Mouse (Mus musculus) bone marrow macrophage, adult 2 months (primary cell): ENCODE data around the gene Slc36a1. TPM values are rescaled to one million over a fixed set of nuclear protein-coding genes. Genes with fewer than 3 reads are reported as not detected.

Experiments used
- H3K27ac ChIP-seq: 2 replicates; pipeline ENCODE4 v1.5.1; 2012; ENCODE audit warnings: low read depth, low read length; ENCODE audit not compliant: insufficient read depth
- H3K4me1 ChIP-seq: 2 replicates; pipeline ENCODE4 v1.6.1; 2012; ENCODE audit warnings: low read length; ENCODE audit not compliant: control insufficient read depth, insufficient read depth
- H3K4me3 ChIP-seq: 2 replicates; pipeline ENCODE4 v1.5.1; 2012; ENCODE audit warnings: mild to moderate bottlenecking, low read length, moderate library complexity; ENCODE audit not compliant: insufficient read depth
- CTCF ChIP-seq: IDR thresholded peaks from 2 replicates; pipeline ENCODE4 v1.5.1; 2012; ENCODE audit warnings: low read depth, mild to moderate bottlenecking, low read length, moderate library complexity
- POLR2A ChIP-seq: IDR thresholded peaks from 2 replicates; pipeline ENCODE4 v1.6.1; 2012; ENCODE audit warnings: mild to moderate bottlenecking, low read depth, low read length, borderline replicate concordance
- polyA plus RNA-seq: library from polyadenylated mRNA; stranded (reverse); fragments of >200 nt; gene quantifications from 2 replicates; pipeline ENCODE4 v1.2.4, GENCODE M21; 2012; ENCODE audit not compliant: missing spikeins, insufficient read depth, insufficient read length

The Slc36a1 gene
- polyA plus RNA-seq, 1 experiment, result 38.7 TPM

GRCm38 (mm10) chr11:55208001-55208690 lies 4.0 kb downstream of the Slc36a1 start:
- peak overlapping the region; percentile 29; the same call in 1 of the 2 replicates for H3K4me3 ChIP-seq
- no peak for TF ChIP-seq POLR2A
- TF ChIP-seq CTCF, result no peak
- H3K4me1 ChIP-seq, result peaks cover 40% of the 10 kb centered on the region

GRCm38 (mm10) chr11:55209032-55209431 lies 4.9 kb downstream of the Slc36a1 start:
- peak overlapping the region; percentile 96 for H3K27ac ChIP-seq
- peak overlapping the region; percentile 29; the same call in 1 of the 2 replicates for H3K4me3 ChIP-seq
- no peak for TF ChIP-seq POLR2A
- TF ChIP-seq CTCF, result no peak
- peaks cover 42% of the 10 kb centered on the region for H3K4me1 ChIP-seq

More at GRCm38 (mm10) chr11:55208001-55208690, 4.0 kb downstream of the Slc36a1 start:
- peak overlapping the region; percentile 96 for H3K27ac ChIP-seq

- Histone ChIP-seq H3K27ac (peak overlapping the region; percentile 96), H3K4me1 (peaks cover 49% of the 10 kb centered on the region), H3K4me3 (peak overlapping the region; percentile 13; the same call in 1 of the 2 replicates)
- TF ChIP-seq CTCF (no peak), POLR2A (no peak)
Measured at GRCm38 (mm10) chr11:55209626-55210353, 5.6 kb downstream of the Slc36a1 start.

DNA sequence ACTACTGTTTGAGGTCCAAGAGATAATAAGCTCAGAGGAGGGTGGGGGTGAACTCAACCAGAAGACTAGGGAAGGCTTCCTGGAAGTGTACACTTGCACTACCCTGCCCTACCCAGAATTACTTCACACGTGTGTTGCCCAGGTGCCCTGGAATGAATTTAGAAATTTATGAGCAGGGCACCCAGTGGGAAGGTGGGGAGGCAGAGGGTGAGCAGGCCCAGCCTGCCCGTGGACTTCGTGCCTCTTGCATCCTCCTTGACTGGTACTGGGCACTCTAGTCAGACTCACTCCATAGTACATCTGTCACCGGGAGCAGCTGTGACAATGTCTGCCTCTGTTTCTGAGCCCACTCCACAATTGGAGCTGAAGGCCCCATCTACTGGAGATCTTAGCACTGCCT lies 9.4 kb downstream of the Slc36a1 start:
- H3K4me1 ChIP-seq, result peaks cover 36% of the 10 kb centered on the region
- TF ChIP-seq POLR2A, result no peak
- no peak for TF ChIP-seq CTCF
- no peak overlapping the region for H3K4me3 ChIP-seq
- H3K27ac ChIP-seq, result no peak overlapping the region

- no peak overlapping the region for H3K4me3 ChIP-seq
- no peak for TF ChIP-seq POLR2A
- no peak for TF ChIP-seq CTCF
- peaks cover 33% of the 10 kb centered on the region for H3K4me1 ChIP-seq
- no peak overlapping the region for H3K27ac ChIP-seq
Measured at GRCm38 (mm10) chr11:55214161-55214560, 10.0 kb downstream of the Slc36a1 start.

GRCm38 (mm10) chr11:55214978-55215377 lies 10.8 kb downstream of the Slc36a1 start:
- H3K4me1 ChIP-seq, result peaks cover 27% of the 10 kb centered on the region
- TF ChIP-seq POLR2A (no peak), CTCF (no peak)
- no peak overlapping the region for H3K4me3 ChIP-seq
- H3K27ac ChIP-seq, result no peak overlapping the region

- Histone ChIP-seq H3K4me3 (no peak overlapping the region), H3K27ac (no peak overlapping the region), H3K4me1 (peaks cover 18% of the 10 kb centered on the region)
- TF ChIP-seq POLR2A (no peak), CTCF (no peak)
Measured at GRCm38 (mm10) chr11:55216061-55216460, 11.9 kb downstream of the Slc36a1 start.

GRCm38 (mm10) chr11:55216830-55217229 lies 12.7 kb downstream of the Slc36a1 start:
- TF ChIP-seq CTCF (no peak), POLR2A (no peak)
- no peak overlapping the region for H3K27ac ChIP-seq
- H3K4me1 ChIP-seq, result peaks cover 15% of the 10 kb centered on the region
- H3K4me3 ChIP-seq, result no peak overlapping the region

- TF ChIP-seq POLR2A (no peak), CTCF (no peak)
- no peak overlapping the region for H3K4me3 ChIP-seq
- peaks cover 15% of the 10 kb centered on the region for H3K4me1 ChIP-seq
- H3K27ac ChIP-seq, result no peak overlapping the region
Measured at GRCm38 (mm10) chr11:55217418-55217817, 13.3 kb downstream of the Slc36a1 start.

DNA sequence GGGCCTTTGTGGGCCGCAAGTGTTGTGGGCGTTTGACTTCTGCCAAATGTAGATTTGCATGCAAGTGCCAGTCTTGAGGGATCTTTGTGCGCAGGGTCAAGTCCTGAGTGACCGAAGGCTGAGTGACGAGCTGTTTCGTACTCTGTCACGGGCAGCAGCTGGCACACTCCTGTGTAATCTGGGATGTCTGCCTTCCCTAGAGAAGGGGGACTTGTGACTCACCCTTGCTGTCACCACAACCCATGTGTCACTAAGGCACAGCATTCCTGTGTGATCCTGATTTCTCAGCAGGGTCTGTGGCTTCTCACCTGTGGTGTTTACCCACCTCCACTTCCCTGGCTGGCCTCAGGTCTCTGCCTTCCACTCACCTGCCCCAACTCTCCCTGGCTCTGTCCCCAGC lies 13.7 kb downstream of the Slc36a1 start:
- no peak overlapping the region for H3K4me3 ChIP-seq
- no peak overlapping the region for H3K27ac ChIP-seq
- H3K4me1 ChIP-seq, result peaks cover 15% of the 10 kb centered on the region
- no peak for TF ChIP-seq POLR2A
- no peak for TF ChIP-seq CTCF
